Mouse (Mus musculus) megakaryocyte, embryonic 14.5 days (primary cell): ENCODE data around the gene Mark4.

Source experiments
- FLI1 ChIP-seq: IDR thresholded peaks from 2 replicates; pipeline ENCODE4 v1.6.1; 2012; ENCODE audit warnings: low read length, inconsistent platforms, mixed read lengths
- GATA1 ChIP-seq: IDR thresholded peaks from 3 replicates; pipeline ENCODE4 v1.6.1; 2012; ENCODE audit warnings: mixed read lengths, low read length, inconsistent platforms, borderline replicate concordance

- TF ChIP-seq GATA1: no peak
- TF ChIP-seq FLI1: no peak
Measured at GRCm38 (mm10) chr7:19399496-19400280, 58.9 kb downstream of the Mark4 start.
